In the genomic region with DNA sequence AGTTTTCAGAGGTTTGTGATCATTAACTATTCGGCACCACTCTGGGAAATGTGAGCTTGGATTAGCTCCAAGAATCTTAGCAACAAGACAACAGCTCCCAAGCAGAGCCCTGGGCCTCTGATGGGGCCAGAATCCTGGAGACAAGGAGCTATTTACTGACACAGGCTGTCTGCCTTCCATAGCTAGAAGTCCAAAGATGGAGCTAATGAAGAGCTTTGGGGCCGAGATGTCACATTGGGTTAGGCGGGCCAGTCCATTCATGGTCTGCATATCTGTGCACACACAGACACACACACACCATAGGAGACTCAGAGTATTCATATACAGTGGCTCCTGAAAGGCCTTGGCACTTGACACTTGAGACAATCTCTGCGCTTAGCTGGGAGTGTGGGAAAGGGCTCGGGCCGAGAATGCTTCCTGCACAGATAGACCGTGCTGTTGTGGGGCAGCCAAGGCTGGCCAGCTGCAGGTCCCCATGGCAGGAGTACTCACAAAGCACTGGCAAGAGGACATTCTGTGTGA, we compare ENCODE assay signal across 9 mouse cellular contexts. TPM values are rescaled to one million over a fixed set of nuclear protein-coding genes. Genes with fewer than 3 reads are reported as not detected.
DNase-seq lines count a peak whose midpoint lies in the region; ATAC-seq and TF ChIP-seq lines count a peak whose summit lies in the region.
"Had no signal": no experiment of that assay in that cellular context is flagged by ENCODE, and none has a peak within 500 bp of the region (broad histone marks: within the 10 kb centered on the region; RNA-seq: fewer than 3 reads in every experiment).

No protein-coding gene starts in this region.

- peaks cover 47% of the 10 kb centered on the region for H3K4me1 ChIP-seq in lung, embryonic 15.5 days
- H3K4me1 ChIP-seq in lung, adult 2 months (ENCODE audit: control insufficient read depth, insufficient read depth, low read length) = peaks cover 5% of the 10 kb centered on the region
- peaks cover 46% of the 10 kb centered on the region for H3K4me1 ChIP-seq in heart, embryonic 15.5 days (replicated peaks)
- no peaks in the 10 kb centered on the region for H3K4me1 ChIP-seq in kidney, postnatal 0 days (replicated peaks; ENCODE audit: insufficient read depth, low read length)
- peaks cover 13% of the 10 kb centered on the region; the same call in 1 of the 2 replicates for H3K4me1 ChIP-seq in small intestine, adult 2 months (ENCODE audit: control insufficient read depth, insufficient read depth, insufficient read length, low read length)

- H3K4me2 ChIP-seq in lung, embryonic 15.5 days = no peak overlapping the region
- peak overlapping the region; percentile 13; the same call in 1 of the 2 replicates for H3K4me2 ChIP-seq in heart, embryonic 15.5 days
- H3K4me2 ChIP-seq in kidney, postnatal 0 days (ENCODE audit: low read length) = no peak overlapping the region

- peak; percentile 70; the same call in 1 of the 2 replicates for ATAC-seq in lung, embryonic 15.5 days (ENCODE audit: borderline replicate concordance, extremely low read depth, low FRiP score, low TSS enrichment)
- ATAC-seq in heart, embryonic 15.5 days (replicated peaks; ENCODE audit: insufficient number of reproducible peaks, insufficient read depth, low FRiP score, low read depth) = peak; percentile 75
- no peak; the same call in 1 of the 2 replicates for ATAC-seq in kidney, postnatal 0 days (replicated peaks; ENCODE audit: low FRiP score, low read depth)

- H3K27ac ChIP-seq in lung, embryonic 15.5 days = peak overlapping the region; percentile 85
- peak overlapping the region; percentile 94 for H3K27ac ChIP-seq in heart, embryonic 15.5 days
- peak overlapping the region; percentile 31; the same call in 1 of the 2 replicates for H3K27ac ChIP-seq in kidney, postnatal 0 days
- H3K27ac ChIP-seq in small intestine, adult 2 months (ENCODE audit: insufficient read depth, low read depth, low read length) = peak overlapping the region; percentile 35; the same call in 1 of the 2 replicates

- H3K9me3 ChIP-seq in lung, embryonic 15.5 days = no peaks in the 10 kb centered on the region
- H3K9me3 ChIP-seq in heart, embryonic 15.5 days (replicated peaks) = no peaks in the 10 kb centered on the region
- H3K9me3 ChIP-seq in kidney, postnatal 0 days (replicated peaks; ENCODE audit: low read length) = peaks cover 5% of the 10 kb centered on the region; the same call in 1 of the 2 replicates

- 20% methylated on average over 7 of the region's 7 CpGs for WGBS in lung, embryonic 15.5 days
- WGBS in lung, adult 2 months = 53% methylated on average over 7 of the region's 7 CpGs
- 13% methylated on average over 7 of the region's 7 CpGs for WGBS in heart, embryonic 15.5 days
- WGBS in kidney, postnatal 0 days = 50% methylated on average over 7 of the region's 7 CpGs
- WGBS in small intestine, adult 2 months = 73% methylated on average over 7 of the region's 7 CpGs

- H3K36me3 ChIP-seq in lung, embryonic 15.5 days = no peaks in the 10 kb centered on the region
- no peaks in the 10 kb centered on the region for H3K36me3 ChIP-seq in heart, embryonic 15.5 days
- H3K36me3 ChIP-seq in kidney, postnatal 0 days (ENCODE audit: insufficient read depth, low read length) = no peaks in the 10 kb centered on the region
- no peaks in the 10 kb centered on the region for H3K36me3 ChIP-seq in small intestine, adult 2 months (ENCODE audit: control insufficient read depth, insufficient read depth, low read length)

- H3K9ac ChIP-seq in lung, embryonic 15.5 days = no peak overlapping the region
- no peak overlapping the region for H3K9ac ChIP-seq in heart, embryonic 15.5 days
- no peak overlapping the region for H3K9ac ChIP-seq in kidney, postnatal 0 days (ENCODE audit: low read depth, low read length)

- no peaks in the 10 kb centered on the region for H3K27me3 ChIP-seq in lung, embryonic 15.5 days
- H3K27me3 ChIP-seq in heart, embryonic 15.5 days = no peaks in the 10 kb centered on the region
- H3K27me3 ChIP-seq in kidney, postnatal 0 days (ENCODE audit: insufficient read depth, low read length) = no peaks in the 10 kb centered on the region
- no peaks in the 10 kb centered on the region for H3K27me3 ChIP-seq in small intestine, adult 2 months (ENCODE audit: control insufficient read depth, insufficient read depth, low read length)

- H3K4me3 ChIP-seq in lung, embryonic 15.5 days = no peak overlapping the region
- no peak overlapping the region for H3K4me3 ChIP-seq in lung, adult 2 months (replicated peaks; ENCODE audit: extremely low read depth, low read depth, low read length)
- no peak overlapping the region for H3K4me3 ChIP-seq in heart, embryonic 15.5 days
- no peak overlapping the region for H3K4me3 ChIP-seq in kidney, postnatal 0 days (replicated peaks; ENCODE audit: low read depth, low read length)
- H3K4me3 ChIP-seq in small intestine, adult 2 months (ENCODE audit: low read depth, low read length) = no peak overlapping the region

- no peak for TF ChIP-seq POLR2A in lung, adult 2 months (IDR thresholded peaks at IDR 0.05; ENCODE audit: borderline replicate concordance, extremely low read depth, low read depth, low read length)
- no peak for TF ChIP-seq POLR2A in small intestine, adult 2 months (IDR thresholded peaks at IDR 0.05; ENCODE audit: low read depth, low read length)

- intact Hi-C loops in left cerebral cortex, postnatal 25 days (cut with DNase I) = no loop called here

- TF ChIP-seq CTCF in lung, adult 2 months (IDR thresholded peaks at IDR 0.05; ENCODE audit: insufficient read depth, low read length) = no peak
- TF ChIP-seq CTCF in kidney, postnatal 0 days (IDR thresholded peaks at IDR 0.05; ENCODE audit: low read depth) = no peak
- no peak for TF ChIP-seq CTCF in small intestine, adult 2 months (IDR thresholded peaks at IDR 0.05; ENCODE audit: extremely low read depth, insufficient read length, insufficient replicate concordance, low read depth, low read length)

- DNase-seq in lung, adult 2 months = no peak
- DNase-seq in kidney, postnatal 0 days (ENCODE audit: low spot score) = peak; percentile 52
- no peak for DNase-seq in cerebellum, adult 11-12 months
- no peak for DNase-seq in left cerebral cortex, postnatal 25 days (ENCODE audit: low spot score in 2 of 2)
- DNase-seq in urinary bladder, postnatal 25 days (ENCODE audit: low spot score) = no peak

RNA-seq across cellular contexts. Expression of a gene that starts 39.8 kb away (rescaled TPM):
- 83.4 and 84.3 TPM in 2 replicates for polyA plus RNA-seq in lung, embryonic 15.5 days (2015; fragmentation: Nextera tagmentation; extraction: Ambion mirVana)
- 5.4 and 9.8 TPM in 2 replicates for polyA plus RNA-seq in lung, adult 2 months (2012; rRNA removed)
- polyA plus RNA-seq in heart, embryonic 15.5 days (2015; fragmentation: Nextera tagmentation; extraction: Ambion mirVana) = 82.2 and 93.0 TPM in 2 replicates
- polyA plus RNA-seq in kidney, postnatal 0 days (2015; fragmentation: Nextera tagmentation; extraction: Ambion mirVana) = 11.1 and 12.4 TPM in 2 replicates
- 0.55 and 0.75 TPM in 2 replicates for polyA plus RNA-seq in small intestine, adult 2 months (2012; rRNA removed)
- total RNA-seq in left cerebral cortex, postnatal 25 days (2021) = 10 to 100 TPM; 43.3 to 56.0 TPM
- total RNA-seq: MEL had no signal

Comparison
In these comparisons a context has a peak if more than half of its experiments do, and no peak if none do; other contexts are left out.
1. H3K27ac ChIP-seq: peak in every context shown above with its lines; median percentile 94 in heart, embryonic 15.5 days; 85 in lung, embryonic 15.5 days; 35 in small intestine, adult 2 months; 31 in kidney, postnatal 0 days.